ENCODE assay signal across 9 mouse cellular contexts in the genomic region with DNA sequence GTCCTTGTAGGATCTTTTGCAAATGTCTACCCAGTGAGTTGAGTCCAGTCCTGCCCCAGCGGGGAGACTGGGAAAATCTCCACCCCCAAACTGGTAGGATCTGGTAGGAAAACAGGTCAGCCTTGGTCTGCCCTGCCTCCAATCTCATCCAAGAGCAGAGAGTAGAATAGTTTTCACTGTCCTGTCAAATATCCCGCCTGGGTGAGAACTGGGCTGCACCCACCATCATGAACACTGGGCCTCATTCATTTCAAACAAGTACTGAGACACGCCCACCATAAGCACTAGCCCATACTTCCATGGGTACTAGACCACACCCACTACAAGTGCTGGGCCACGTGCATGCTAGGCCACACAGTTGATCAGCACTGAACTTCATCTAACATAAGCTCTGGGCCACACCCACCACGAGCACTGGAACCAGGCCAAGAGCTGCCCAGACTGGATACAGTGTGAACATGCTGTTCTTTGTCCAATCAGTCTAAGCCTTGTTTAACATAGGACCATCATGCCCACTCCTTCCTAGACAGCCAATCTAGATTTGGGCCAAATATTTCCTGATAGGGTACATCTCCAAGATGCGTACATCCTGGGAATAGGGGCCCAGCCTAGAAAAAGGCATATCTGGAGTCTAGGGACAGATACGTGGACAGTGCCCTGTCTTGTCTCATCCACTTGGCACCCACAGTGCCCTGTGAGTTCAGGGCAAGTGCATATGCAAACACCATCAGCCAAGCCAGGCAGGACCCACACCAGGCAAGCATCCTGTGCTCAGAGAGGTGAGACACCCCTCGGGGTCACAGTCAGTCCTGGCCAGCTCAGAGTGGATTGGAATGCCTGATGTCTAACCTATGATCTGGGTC. TPM values are rescaled to one million over a fixed set of nuclear protein-coding genes. Genes with fewer than 3 reads are reported as not detected.
DNase-seq lines count a peak whose midpoint lies in the region; ATAC-seq and TF ChIP-seq lines count a peak whose summit lies in the region.
"Had no signal": no experiment of that assay in that cellular context is flagged by ENCODE, and none has a peak within 500 bp of the region (broad histone marks: within the 10 kb centered on the region; RNA-seq: fewer than 3 reads in every experiment).

No protein-coding gene starts in this region.

- H3K9ac ChIP-seq in embryonic facial prominence, embryonic 13.5 days, result no peak overlapping the region
- H3K9ac ChIP-seq in midbrain, postnatal 0 days (replicated peaks; ENCODE audit: low read length, poor library complexity, severe bottlenecking), result no peak overlapping the region
- no peak overlapping the region for H3K9ac ChIP-seq in stomach, embryonic 15.5 days
- H3K9ac ChIP-seq: hindbrain, embryonic 13.5 days had no signal

- no peaks in the 10 kb centered on the region for H3K36me3 ChIP-seq in embryonic facial prominence, embryonic 13.5 days
- no peaks in the 10 kb centered on the region for H3K36me3 ChIP-seq in embryonic facial prominence, embryonic 10.5 days (replicated peaks)
- H3K36me3 ChIP-seq in midbrain, postnatal 0 days (ENCODE audit: insufficient read depth, low read length), result no peaks in the 10 kb centered on the region
- no peaks in the 10 kb centered on the region for H3K36me3 ChIP-seq in midbrain, embryonic 10.5 days
- no peaks in the 10 kb centered on the region for H3K36me3 ChIP-seq in stomach, embryonic 15.5 days
- H3K36me3 ChIP-seq: hindbrain, embryonic 13.5 days had no signal

- H3K27me3 ChIP-seq in embryonic facial prominence, embryonic 13.5 days, result no peaks in the 10 kb centered on the region
- no peaks in the 10 kb centered on the region for H3K27me3 ChIP-seq in embryonic facial prominence, embryonic 10.5 days (replicated peaks; ENCODE audit: low read depth, poor library complexity, severe bottlenecking)
- no peaks in the 10 kb centered on the region for H3K27me3 ChIP-seq in midbrain, postnatal 0 days (ENCODE audit: insufficient read depth, low read length)
- H3K27me3 ChIP-seq in midbrain, embryonic 10.5 days (ENCODE audit: low read depth, poor library complexity, severe bottlenecking), result no peaks in the 10 kb centered on the region
- no peaks in the 10 kb centered on the region for H3K27me3 ChIP-seq in stomach, embryonic 15.5 days (replicated peaks)
- H3K27me3 ChIP-seq: hindbrain, embryonic 13.5 days had no signal

- DNase-seq in embryonic facial prominence, embryonic 10.5 days (ENCODE audit: low spot score), result no peak
- peak; percentile 12 for DNase-seq in midbrain, postnatal 0 days (ENCODE audit: low spot score)
- DNase-seq in midbrain, embryonic 10.5 days (ENCODE audit: low spot score), result no peak
- peak; percentile 57 for DNase-seq in heart, postnatal 36 days
- DNase-seq in cerebellum, postnatal 4 days (ENCODE audit: low spot score in 2 of 2), result no peak
- DNase-seq in layer of hippocampus, postnatal 36 days, result no peak

- H3K4me2 ChIP-seq in embryonic facial prominence, embryonic 13.5 days, result no peak overlapping the region
- no peak overlapping the region for H3K4me2 ChIP-seq in midbrain, postnatal 0 days (ENCODE audit: low read depth, low read length, poor library complexity, severe bottlenecking)
- no peak overlapping the region for H3K4me2 ChIP-seq in stomach, embryonic 15.5 days
- H3K4me2 ChIP-seq: hindbrain, embryonic 13.5 days had no signal

- no peak overlapping the region for H3K27ac ChIP-seq in embryonic facial prominence, embryonic 13.5 days
- no peak overlapping the region for H3K27ac ChIP-seq in embryonic facial prominence, embryonic 10.5 days (replicated peaks)
- no peak overlapping the region for H3K27ac ChIP-seq in midbrain, postnatal 0 days (ENCODE audit: low read depth, low read length)
- H3K27ac ChIP-seq in midbrain, embryonic 10.5 days (replicated peaks), result no peak overlapping the region
- H3K27ac ChIP-seq in stomach, embryonic 15.5 days, result no peak overlapping the region
- H3K27ac ChIP-seq: hindbrain, embryonic 13.5 days had no signal

- 69% methylated on average over 8 of the region's 8 CpGs for WGBS in embryonic facial prominence, embryonic 13.5 days
- WGBS in embryonic facial prominence, embryonic 10.5 days, result 81% methylated on average over 8 of the region's 8 CpGs
- 79% methylated on average over 8 of the region's 8 CpGs for WGBS in midbrain, postnatal 0 days
- WGBS in midbrain, embryonic 10.5 days, result 82% methylated on average over 8 of the region's 8 CpGs
- 59% methylated on average over 8 of the region's 8 CpGs for WGBS in stomach, embryonic 15.5 days

- 0 out of 2 replicates have a peak, but pooled peaks have one; percentile 32 for ATAC-seq in embryonic facial prominence, embryonic 13.5 days (ENCODE audit: insufficient number of reproducible peaks, insufficient read depth, low FRiP score, low TSS enrichment, low read depth)
- no peak for ATAC-seq in midbrain, postnatal 0 days (ENCODE audit: low FRiP score)
- ATAC-seq in stomach, embryonic 15.5 days (ENCODE audit: insufficient read depth, low FRiP score, low read depth), result peak; percentile 77

- no peaks in the 10 kb centered on the region for H3K4me1 ChIP-seq in embryonic facial prominence, embryonic 13.5 days
- H3K4me1 ChIP-seq in embryonic facial prominence, embryonic 10.5 days, result peaks cover 3% of the 10 kb centered on the region; the same call in 1 of the 2 replicates
- no peaks in the 10 kb centered on the region for H3K4me1 ChIP-seq in midbrain, postnatal 0 days (ENCODE audit: insufficient read depth, low read length)
- no peaks in the 10 kb centered on the region for H3K4me1 ChIP-seq in midbrain, embryonic 10.5 days
- H3K4me1 ChIP-seq in stomach, embryonic 15.5 days, result no peaks in the 10 kb centered on the region
- H3K4me1 ChIP-seq: hindbrain, embryonic 13.5 days had no signal

- no peaks in the 10 kb centered on the region for H3K9me3 ChIP-seq in embryonic facial prominence, embryonic 13.5 days
- no peaks in the 10 kb centered on the region for H3K9me3 ChIP-seq in embryonic facial prominence, embryonic 10.5 days
- H3K9me3 ChIP-seq in midbrain, postnatal 0 days (ENCODE audit: low read length), result no peaks in the 10 kb centered on the region
- no peaks in the 10 kb centered on the region for H3K9me3 ChIP-seq in midbrain, embryonic 10.5 days (replicated peaks)
- no peaks in the 10 kb centered on the region for H3K9me3 ChIP-seq in stomach, embryonic 15.5 days
- H3K9me3 ChIP-seq: hindbrain, embryonic 13.5 days had no signal

- TF ChIP-seq CTCF in midbrain, postnatal 0 days (IDR thresholded peaks at IDR 0.05), result no peak

- H3K4me3 ChIP-seq in embryonic facial prominence, embryonic 13.5 days, result no peak overlapping the region
- H3K4me3 ChIP-seq in embryonic facial prominence, embryonic 10.5 days, result no peak overlapping the region
- no peak overlapping the region for H3K4me3 ChIP-seq in midbrain, postnatal 0 days (ENCODE audit: low read depth, low read length)
- no peak overlapping the region for H3K4me3 ChIP-seq in midbrain, embryonic 10.5 days
- H3K4me3 ChIP-seq in stomach, embryonic 15.5 days (replicated peaks), result no peak overlapping the region
- H3K4me3 ChIP-seq: hindbrain, embryonic 13.5 days had no signal

- intact Hi-C loops in heart, postnatal 36 days (cut with DNase I), result no loop called here

RNA-seq across cellular contexts. Expression of gene Slco4a1, which starts 56.2 kb away (rescaled TPM):
- polyA plus RNA-seq in embryonic facial prominence, embryonic 13.5 days (2015; fragmentation: Nextera tagmentation; extraction: Ambion mirVana), result 1.1 TPM in 2 replicates
- 3.3 and 4.1 TPM in 2 replicates for polyA plus RNA-seq in embryonic facial prominence, embryonic 10.5 days (2016; fragmentation: Nextera tagmentation; extraction: Ambion mirVana)
- total RNA-seq in midbrain, postnatal 0 days (2014; rRNA removed), result 1.5 and 5.1 TPM in 2 replicates
- polyA plus RNA-seq in midbrain, postnatal 0 days (2015; fragmentation: Nextera tagmentation; extraction: Ambion mirVana), result 2.5 and 2.8 TPM in 2 replicates
- polyA plus RNA-seq in midbrain, embryonic 10.5 days (2016; fragmentation: Nextera tagmentation; extraction: Ambion mirVana), result 5.3 and 6.7 TPM in 2 replicates
- under 1 TPM in 1 of 2 experiments, not detected in 1; 0.08 TPM for total RNA-seq in heart, postnatal 36 days (2021)
- 3.1 and 4.0 TPM in 2 replicates for polyA plus RNA-seq in stomach, embryonic 15.5 days (2015; fragmentation: Nextera tagmentation; extraction: Ambion mirVana)
- 1 to 10 TPM in 1 of 2 experiments, under 1 TPM in 1; 0.87 to 2.6 TPM for total RNA-seq in layer of hippocampus, postnatal 36 days (2021)

Comparison
In these comparisons a context has a peak if more than half of its experiments do, and no peak if none do; other contexts are left out.
1. DNase-seq: peak in midbrain, postnatal 0 days (single experiment) and heart, postnatal 36 days (2 of 2); none in embryonic facial prominence, embryonic 10.5 days (single experiment), midbrain, embryonic 10.5 days (single experiment), cerebellum, postnatal 4 days (0 of 2) and layer of hippocampus, postnatal 36 days (0 of 2).